Mouse (Mus musculus) lung, adult 10 weeks (tissue): ENCODE measurements around the gene Cited4. TPM values are rescaled to one million over a fixed set of nuclear protein-coding genes. Genes with fewer than 3 reads are reported as not detected.

Source experiments
- polyA plus RNA-seq: library from polyadenylated mRNA; stranded (reverse); fragments of 350-450 nt; fragmentation: Illumina TruSeq; extraction: RNeasy Lipid Tissue Mini Kit (QIAGEN cat#74804); gene quantifications from one replicate; pipeline ENCODE4 v1.2.3, GENCODE M21; 2014; ENCODE audit warnings: low read depth, low replicate concordance; ENCODE audit not compliant: insufficient read depth

Gene Cited4
- 3.1 TPM for polyA plus RNA-seq

DNA sequence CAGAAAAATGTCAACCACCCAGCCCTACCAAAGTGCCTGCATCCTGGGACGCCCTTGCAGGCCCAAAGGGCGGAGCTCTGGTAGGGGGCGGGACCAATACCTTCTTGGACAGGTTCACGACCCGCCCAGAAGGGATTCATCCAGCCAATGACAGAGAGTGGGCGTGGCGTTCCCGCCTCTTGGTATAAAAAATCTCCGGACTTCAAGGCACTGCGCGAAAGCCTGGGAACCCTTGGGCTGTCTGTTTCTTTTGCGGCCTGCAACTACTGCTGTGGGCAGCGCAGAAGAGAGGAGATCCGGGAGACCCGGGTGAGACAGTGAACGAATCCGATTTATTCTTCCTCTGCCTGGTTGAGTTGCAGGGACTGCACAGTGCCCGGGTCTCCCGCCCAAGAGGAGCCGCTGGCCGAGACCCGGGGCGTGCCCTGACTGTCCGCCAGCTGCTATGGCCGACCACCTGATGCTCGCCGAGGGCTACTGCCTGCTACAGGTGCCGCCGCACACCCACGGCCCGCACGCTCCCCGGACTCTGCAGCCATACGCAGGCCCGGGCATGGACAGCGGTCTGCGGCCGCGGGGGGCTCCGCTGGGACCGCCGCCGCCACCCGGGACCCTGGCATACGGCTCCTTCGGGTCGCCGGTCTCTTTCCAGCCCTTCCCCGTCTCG, at the start of gene Cited4:
Gene Cited4, plus strand, starts transcription at position 215 of the 667 bp plus-strand sequence.

Other genes starting within 250 kb of the Cited4 start
- gene Slfnl1, start 134.3 kb upstream of the Cited4 start, polyA plus RNA-seq: not detected
- 16.7 TPM for gene Ctps, start 96.3 kb upstream of the Cited4 start, polyA plus RNA-seq
- gene Gm8439, start 77.8 kb upstream of the Cited4 start, polyA plus RNA-seq: not detected
- 2.1 TPM for gene Kcnq4, start 82.0 kb downstream of the Cited4 start, polyA plus RNA-seq
- gene Nfyc, start 165.0 kb downstream of the Cited4 start, polyA plus RNA-seq: 25.8 TPM
- gene Rims3, start 188.2 kb downstream of the Cited4 start, polyA plus RNA-seq: 0.68 TPM